ENCODE assay signal across 8 mouse cellular contexts in the genomic region with DNA sequence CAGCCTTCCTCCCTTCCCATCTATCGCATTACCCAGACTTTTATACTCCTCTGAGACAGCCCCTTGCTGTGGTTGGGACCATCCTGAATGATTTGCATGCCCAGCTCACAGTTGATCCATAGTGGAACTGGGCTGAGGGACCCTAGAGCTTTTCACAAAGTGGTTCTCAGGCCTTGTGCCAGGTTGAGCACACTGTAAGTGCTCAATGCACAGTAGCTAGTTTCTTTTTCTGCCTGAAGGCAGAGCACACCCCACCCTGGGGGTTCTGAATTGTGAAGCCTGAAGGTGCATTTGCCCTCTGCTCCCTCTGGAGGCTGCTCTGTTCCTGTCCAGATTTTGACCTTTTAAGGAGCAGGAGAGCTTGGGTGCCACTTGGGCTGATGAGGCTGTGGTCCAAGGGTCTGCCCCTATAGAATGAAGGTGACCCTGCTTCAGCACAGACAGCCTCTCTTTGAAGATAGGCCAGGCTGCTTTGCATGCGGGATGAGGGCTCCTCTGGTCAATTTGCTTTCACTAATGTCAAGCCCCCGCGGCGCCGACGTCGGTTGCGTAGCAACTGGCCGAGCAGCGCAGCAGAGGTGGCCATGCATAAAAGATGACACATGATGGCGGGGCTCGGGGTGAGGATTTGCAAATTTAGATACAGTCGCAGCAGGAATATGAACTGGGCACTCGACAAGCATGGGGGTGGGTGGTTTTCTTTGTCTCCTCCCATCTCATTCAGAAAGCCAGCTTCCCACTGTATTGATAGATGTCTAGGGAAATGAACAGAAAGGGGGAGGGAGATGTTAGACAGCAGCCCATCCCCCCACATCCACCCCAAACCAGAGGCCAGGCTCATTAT.
DNase-seq lines count a peak whose midpoint lies in the region; ATAC-seq and TF ChIP-seq lines count a peak whose summit lies in the region.

No protein-coding gene starts in this region.

- WGBS in embryonic facial prominence, embryonic 13.5 days = 26% methylated on average over 15 of the region's 15 CpGs
- WGBS in limb, embryonic 10.5 days = 36% methylated on average over 15 of the region's 15 CpGs

- in situ Hi-C loops in ES-E14 (cut with MboI; ENCODE audit: low sequenced_read_pairs in 2 of 2, unreplicated experiment in 2 of 2) = no loop called here

- peak; percentile 52 for ATAC-seq in frontal cortex, adult (ENCODE audit: low TSS enrichment)
- ATAC-seq in embryonic facial prominence, embryonic 13.5 days (ENCODE audit: insufficient number of reproducible peaks, insufficient read depth, low FRiP score, low TSS enrichment, low read depth) = no peak

- no peaks in the 10 kb centered on the region for H3K9me3 ChIP-seq in ES-E14 (ENCODE audit: control insufficient read depth, insufficient read depth, low read depth, low read length)
- no peaks in the 10 kb centered on the region for H3K9me3 ChIP-seq in embryonic facial prominence, embryonic 13.5 days
- no peaks in the 10 kb centered on the region for H3K9me3 ChIP-seq in limb, embryonic 10.5 days (replicated peaks)

- no peak overlapping the region for H3K9ac ChIP-seq in ES-E14 (ENCODE audit: insufficient read depth, low read depth, low read length, poor library complexity, severe bottlenecking)
- H3K9ac ChIP-seq in embryonic facial prominence, embryonic 13.5 days = no peak overlapping the region

- no peaks in the 10 kb centered on the region for H3K36me3 ChIP-seq in ES-E14 (ENCODE audit: control insufficient read depth, insufficient read depth, low read length, poor library complexity, severe bottlenecking)
- H3K36me3 ChIP-seq in embryonic facial prominence, embryonic 13.5 days = no peaks in the 10 kb centered on the region
- H3K36me3 ChIP-seq in limb, embryonic 10.5 days = no peaks in the 10 kb centered on the region

- no peak for DNase-seq in frontal cortex, postnatal 25 days (ENCODE audit: low spot score in 2 of 2)
- DNase-seq in ES-E14 (ENCODE audit: low read depth, low spot score) = peak; percentile 7
- peak; percentile 53 for DNase-seq in limb, embryonic 10.5 days (ENCODE audit: low spot score)
- DNase-seq in urinary bladder, postnatal 4 days (ENCODE audit: low spot score in 2 of 2) = no peak
- no peak for DNase-seq in natural killer cell, adult 2 months (ENCODE audit: low spot score in 2 of 2)
- DNase-seq in layer of hippocampus, adult 18-20 months (ENCODE audit: low spot score in 2 of 2) = no peak

- H3K27ac ChIP-seq in ES-E14 (ENCODE audit: insufficient read depth, low read depth, low read length, poor library complexity, severe bottlenecking) = no peak overlapping the region
- no peak overlapping the region for H3K27ac ChIP-seq in embryonic facial prominence, embryonic 13.5 days
- 0 out of 2 replicates have a peak overlapping the region, but pooled peaks have one; percentile 31 for H3K27ac ChIP-seq in limb, embryonic 10.5 days

- H3K27me3 ChIP-seq in embryonic facial prominence, embryonic 13.5 days = no peaks in the 10 kb centered on the region
- H3K27me3 ChIP-seq in limb, embryonic 10.5 days (ENCODE audit: low read depth, poor library complexity, severe bottlenecking) = no peaks in the 10 kb centered on the region

- H3K4me1 ChIP-seq in ES-E14 (ENCODE audit: control insufficient read depth in 2 of 2, insufficient read depth in 2 of 2, low read length in 2 of 2, poor library complexity in 1 of 2) = no peaks in the 10 kb centered on the region
- peaks cover 9% of the 10 kb centered on the region for H3K4me1 ChIP-seq in embryonic facial prominence, embryonic 13.5 days
- peaks cover 18% of the 10 kb centered on the region for H3K4me1 ChIP-seq in limb, embryonic 10.5 days

- peak overlapping the region; percentile 34; the same call in 1 of the 2 replicates for H3K4me2 ChIP-seq in embryonic facial prominence, embryonic 13.5 days

- no peak overlapping the region for H3K4me3 ChIP-seq in ES-E14 (ENCODE audit: insufficient read depth in 1 of 2, low read depth in 1 of 2, low read length in 2 of 2, poor library complexity in 1 of 2, severe bottlenecking in 1 of 2)
- no peak overlapping the region for H3K4me3 ChIP-seq in embryonic facial prominence, embryonic 13.5 days
- peak overlapping the region; percentile 29 for H3K4me3 ChIP-seq in limb, embryonic 10.5 days

TF ChIP-seq in ES-E14, 5 proteins besides CTCF, POLR2A, EP300 and RAD21:
- TF ChIP-seq ZC3H11A (IDR thresholded peaks at IDR 0.05; ENCODE audit: borderline replicate concordance, low read depth, low read length) (no peak), CHD2 (IDR thresholded peaks at IDR 0.05; ENCODE audit: low read depth, low read length) (no peak), ZNF384 (IDR thresholded peaks at IDR 0.05; ENCODE audit: low read depth, low read length) (no peak), HCFC1 (IDR thresholded peaks at IDR 0.05; ENCODE audit: borderline replicate concordance, insufficient read depth, low read length) (no peak), MAFK (IDR thresholded peaks at IDR 0.05; ENCODE audit: insufficient read depth, low read depth, low read length) (no peak)

Comparison
In these comparisons a context has a peak if more than half of its experiments do, and no peak if none do; other contexts are left out.
1. DNase-seq: peak in ES-E14 (single experiment) and limb, embryonic 10.5 days (single experiment); none in frontal cortex, postnatal 25 days (0 of 2), urinary bladder, postnatal 4 days (0 of 2), natural killer cell, adult 2 months (0 of 2) and layer of hippocampus, adult 18-20 months (0 of 2).